Mouse (Mus musculus): ENCODE measurements around the gene Gm47841.

Gm47841 gene

DNA sequence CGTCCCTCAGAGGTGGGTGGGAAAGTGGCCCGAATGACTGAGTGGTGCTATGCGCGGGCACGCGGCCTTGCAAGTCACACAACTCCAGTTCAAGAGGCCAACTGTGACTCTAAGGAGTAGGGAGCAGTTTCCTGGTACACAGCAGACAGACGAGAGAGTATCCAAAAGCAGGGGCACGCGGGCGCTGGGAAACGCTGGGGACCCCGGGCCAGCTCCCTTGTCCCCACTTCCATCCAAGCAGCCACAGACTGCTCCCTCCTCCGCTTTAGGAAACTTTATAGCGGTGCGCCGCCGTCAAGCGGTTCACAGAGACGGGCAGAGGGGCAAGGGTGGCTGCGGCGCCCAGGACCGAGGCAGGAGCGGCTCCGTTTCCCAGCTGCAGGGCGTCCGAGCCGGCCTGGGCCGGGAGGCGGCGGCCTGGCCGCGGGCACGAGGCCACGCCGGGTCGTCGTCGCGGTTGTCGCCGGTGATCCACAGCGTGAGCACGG is 1.1 kb downstream of the Gm47841 start:
- DNase-seq (ENCODE audit: low read depth in 2 of 2, low spot score in 2 of 2) = no peak

GRCm38 (mm10) chr15:101044531-101044930 is 2.7 kb downstream of the Gm47841 start:
- DNase-seq (ENCODE audit: low read depth in 2 of 2, low spot score in 2 of 2) = no peak

GRCm38 (mm10) chr15:101042613-101043012 is 4.6 kb downstream of the Gm47841 start:
- peak; percentile 19 to 28 for DNase-seq (ENCODE audit: low read depth in 2 of 2, low spot score in 2 of 2)

GRCm38 (mm10) chr15:101041966-101042365 is 5.2 kb downstream of the Gm47841 start:
- no peak for DNase-seq (ENCODE audit: low read depth in 2 of 2, low spot score in 2 of 2)

DNA sequence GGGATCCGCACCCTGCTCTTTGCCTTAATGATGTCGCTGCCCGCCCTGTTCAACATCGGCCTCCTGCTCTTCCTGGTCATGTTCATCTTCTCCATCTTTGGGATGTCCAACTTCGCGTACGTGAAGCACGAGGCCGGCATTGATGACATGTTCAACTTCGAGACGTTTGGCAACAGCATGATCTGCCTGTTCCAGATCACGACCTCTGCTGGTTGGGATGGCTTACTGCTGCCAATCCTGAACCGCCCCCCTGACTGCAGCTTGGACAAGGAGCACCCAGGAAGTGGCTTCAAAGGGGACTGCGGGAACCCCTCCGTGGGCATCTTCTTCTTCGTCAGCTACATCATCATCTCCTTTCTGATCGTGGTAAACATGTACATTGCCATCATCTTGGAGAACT is 7.5 kb downstream of the Gm47841 start:
- peak in 1 of 2 experiments; percentile 6 for DNase-seq (ENCODE audit: low read depth in 2 of 2, low spot score in 2 of 2)

GRCm38 (mm10) chr15:101028960-101029359 is 18.2 kb downstream of the Gm47841 start:
- DNase-seq (ENCODE audit: low read depth in 2 of 2, low spot score in 2 of 2) = no peak

DNA sequence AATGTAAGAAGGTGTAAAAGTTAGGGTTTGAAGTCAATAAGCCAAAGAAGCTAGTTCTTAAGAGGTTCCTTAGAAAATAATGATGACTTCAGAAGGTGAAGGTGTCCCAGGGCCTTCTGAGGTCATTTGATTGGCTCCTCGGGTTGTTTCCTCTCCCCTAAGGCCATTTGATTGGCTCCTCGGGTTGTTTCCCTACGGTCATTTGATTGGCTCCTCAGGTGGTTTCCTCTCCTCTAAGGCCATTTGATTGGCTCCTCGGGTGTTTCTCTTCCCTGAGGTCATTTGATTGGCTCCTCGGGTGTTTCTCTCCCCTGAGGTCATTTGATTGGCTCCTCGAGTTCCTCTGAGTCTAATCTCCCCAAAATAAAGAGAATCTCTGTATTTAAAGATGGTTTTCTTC is 35.8 kb downstream of the Gm47841 start:
- no peak for DNase-seq (ENCODE audit: low read depth in 2 of 2, low spot score in 2 of 2)

GRCm38 (mm10) chr15:101008386-101009010 is 38.7 kb downstream of the Gm47841 start:
- no peak for DNase-seq (ENCODE audit: low read depth in 2 of 2, low spot score in 2 of 2)

- DNase-seq (ENCODE audit: low read depth in 2 of 2, low spot score in 2 of 2) = no peak
These were observed 40.0 kb downstream of the Gm47841 start for GRCm38 (mm10) chr15:101007236-101007635.

- DNase-seq (ENCODE audit: low read depth in 2 of 2, low spot score in 2 of 2) = no peak
These were observed 40.8 kb downstream of the Gm47841 start for GRCm38 (mm10) chr15:101006251-101007040.

GRCm38 (mm10) chr15:101005717-101006116 is 41.5 kb downstream of the Gm47841 start:
- no peak for DNase-seq (ENCODE audit: low read depth in 2 of 2, low spot score in 2 of 2)

DNA sequence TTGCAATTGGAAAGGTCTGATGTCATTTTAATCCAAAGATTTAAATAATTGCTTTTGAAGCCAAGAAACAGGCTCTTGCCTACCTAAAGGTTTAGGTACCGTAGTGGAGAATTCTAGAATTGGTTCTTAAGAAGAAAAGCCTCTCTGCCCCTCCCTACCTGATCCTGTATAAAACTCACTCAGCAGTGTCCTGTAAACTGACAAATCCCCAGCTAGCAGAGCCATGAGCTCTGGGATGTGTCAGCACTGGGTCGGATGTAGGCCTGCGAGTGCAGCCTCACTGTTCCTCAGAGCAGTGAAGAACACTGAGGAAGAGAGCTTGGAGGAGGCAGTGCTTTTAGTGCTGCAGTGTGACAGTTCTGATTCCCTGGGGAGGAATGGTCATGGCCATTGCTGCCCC is 42.7 kb downstream of the Gm47841 start:
- no peak for DNase-seq (ENCODE audit: low read depth in 2 of 2, low spot score in 2 of 2)

DNA sequence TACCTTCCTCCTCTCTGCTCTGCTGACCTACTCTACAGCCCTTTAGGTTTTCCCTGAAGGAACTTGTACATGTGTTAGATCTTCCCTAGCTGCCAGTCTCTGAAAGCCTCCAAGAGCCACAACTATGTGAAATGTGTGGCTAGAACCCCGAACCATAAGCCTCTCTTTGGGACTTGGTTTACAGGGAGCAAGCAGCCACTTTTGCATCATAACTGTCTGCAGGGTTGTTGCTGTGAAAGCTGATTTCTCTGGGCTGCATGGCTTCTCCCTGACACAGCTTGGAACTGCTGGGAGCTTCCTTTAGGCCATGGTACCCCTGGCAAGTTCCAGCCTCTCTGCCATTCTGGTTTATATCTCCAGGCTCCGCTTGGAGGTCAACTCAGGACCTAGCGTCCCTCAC is 44.7 kb downstream of the Gm47841 start:
- no peak for DNase-seq (ENCODE audit: low read depth in 2 of 2, low spot score in 2 of 2)

DNA sequence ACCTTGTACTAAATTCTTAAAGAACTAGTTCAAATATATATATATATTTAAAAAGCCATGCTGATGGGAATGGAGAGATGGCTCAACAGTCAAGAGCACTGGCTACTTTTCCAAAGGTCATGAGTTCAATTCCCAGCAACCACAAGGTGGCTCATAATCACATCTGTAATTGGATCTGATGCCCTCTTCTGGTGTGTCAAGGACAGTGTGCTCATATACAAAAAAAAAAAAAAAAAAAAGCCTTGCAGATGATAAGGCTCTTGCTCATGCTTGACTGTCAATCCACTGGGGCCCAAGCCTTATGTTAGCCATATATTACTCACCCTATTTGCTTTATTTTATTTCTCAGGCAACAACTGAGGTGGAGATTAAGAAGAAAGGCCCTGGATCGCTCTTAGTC is 45.5 kb downstream of the Gm47841 start:
- DNase-seq (ENCODE audit: low read depth in 2 of 2, low spot score in 2 of 2) = no peak

DNA sequence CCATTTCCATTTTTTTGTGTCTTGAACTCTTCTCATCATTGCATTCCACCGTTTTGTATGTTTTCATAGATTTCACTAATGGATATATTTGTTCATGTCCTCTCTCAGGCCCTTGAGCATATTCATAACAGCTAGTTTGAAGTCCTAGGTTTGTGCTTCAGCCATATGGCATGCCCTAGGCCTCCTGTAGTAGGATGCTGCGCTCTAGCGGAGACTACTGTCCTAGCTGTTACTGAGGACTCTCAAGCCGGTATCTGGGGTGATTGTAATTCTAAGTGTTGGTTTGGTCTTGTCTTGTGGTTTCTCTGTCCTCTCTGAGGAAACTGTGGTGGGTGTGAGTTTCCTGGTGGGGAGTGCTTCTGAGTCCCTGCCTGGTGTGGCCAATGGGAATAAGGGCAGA is 50.1 kb downstream of the Gm47841 start:
- DNase-seq (ENCODE audit: low read depth in 2 of 2, low spot score in 2 of 2) = peak; percentile 7 to 21

Data from CD8-positive naive resting alpha-beta T cell, adult 2 months (primary cell).